Mouse (Mus musculus): ENCODE data around the gene Igf2r. TPM values are rescaled to one million over a fixed set of nuclear protein-coding genes. Genes with fewer than 3 reads are reported as not detected.

Gene Igf2r
- polyA plus RNA-seq, 1 experiment from 2014 or later: 35.1 TPM

- H3K36me3 ChIP-seq: no peaks in the 10 kb centered on the region
- 69% methylated on average over 3 of the region's 3 CpGs for WGBS
- H3K9me3 ChIP-seq: no peaks in the 10 kb centered on the region
- H3K27ac ChIP-seq: no peak overlapping the region
- H3K27me3 ChIP-seq (replicated peaks): no peaks in the 10 kb centered on the region
- no peaks in the 10 kb centered on the region for H3K4me1 ChIP-seq
- ATAC-seq (ENCODE audit: insufficient read depth, low FRiP score, low read depth): no peak
- H3K4me2 ChIP-seq: no peak overlapping the region
- H3K4me3 ChIP-seq (replicated peaks): no peak overlapping the region
- no peak overlapping the region for H3K9ac ChIP-seq
Observed at GRCm38 (mm10) chr17:12654061-12654460, 115.4 kb downstream of the Igf2r start.

- no peak overlapping the region for H3K9ac ChIP-seq
- no peak overlapping the region for H3K4me2 ChIP-seq
- no peak for ATAC-seq (ENCODE audit: insufficient read depth, low FRiP score, low read depth)
- WGBS: 87% methylated on average over 11 of the region's 11 CpGs
- H3K27me3 ChIP-seq (replicated peaks): no peaks in the 10 kb centered on the region
- H3K4me3 ChIP-seq (replicated peaks): no peak overlapping the region
- H3K27ac ChIP-seq: no peak overlapping the region
- no peaks in the 10 kb centered on the region for H3K4me1 ChIP-seq
- H3K9me3 ChIP-seq: no peaks in the 10 kb centered on the region
- H3K36me3 ChIP-seq: no peaks in the 10 kb centered on the region
Observed at GRCm38 (mm10) chr17:12652604-12653003, 116.9 kb downstream of the Igf2r start.

GRCm38 (mm10) chr17:12645461-12645860, 124.0 kb downstream of the Igf2r start:
- Histone ChIP-seq H3K4me2 (no peak overlapping the region), H3K9ac (no peak overlapping the region), H3K36me3 (no peaks in the 10 kb centered on the region), H3K27ac (no peak overlapping the region), H3K9me3 (no peaks in the 10 kb centered on the region), H3K4me1 (no peaks in the 10 kb centered on the region), H3K27me3 (replicated peaks) (no peaks in the 10 kb centered on the region), H3K4me3 (replicated peaks) (no peak overlapping the region)
- ATAC-seq (ENCODE audit: insufficient read depth, low FRiP score, low read depth): no peak
- 82% methylated on average over 5 of the region's 5 CpGs for WGBS

- no peaks in the 10 kb centered on the region for H3K4me1 ChIP-seq
- 70% methylated on average over 4 of the region's 4 CpGs for WGBS
- no peak for ATAC-seq (ENCODE audit: insufficient read depth, low FRiP score, low read depth)
Observed at GRCm38 (mm10) chr17:12641087-12641486, 128.4 kb downstream of the Igf2r start.

GRCm38 (mm10) chr17:12639585-12639984, 129.9 kb downstream of the Igf2r start:
- no peaks in the 10 kb centered on the region for H3K4me1 ChIP-seq
- H3K36me3 ChIP-seq: no peaks in the 10 kb centered on the region
- H3K9ac ChIP-seq: no peak overlapping the region
- H3K27ac ChIP-seq: no peak overlapping the region
- no peaks in the 10 kb centered on the region for H3K27me3 ChIP-seq (replicated peaks)
- no peak overlapping the region for H3K4me3 ChIP-seq (replicated peaks)
- 92% methylated on average over 3 of the region's 3 CpGs for WGBS
- no peak overlapping the region for H3K4me2 ChIP-seq
- no peaks in the 10 kb centered on the region for H3K9me3 ChIP-seq
- no peak for ATAC-seq (ENCODE audit: insufficient read depth, low FRiP score, low read depth)

More at GRCm38 (mm10) chr17:12641087-12641486, 128.4 kb downstream of the Igf2r start:
- Histone ChIP-seq H3K36me3 (no peaks in the 10 kb centered on the region), H3K9ac (no peak overlapping the region), H3K9me3 (no peaks in the 10 kb centered on the region), H3K27ac (no peak overlapping the region), H3K4me3 (replicated peaks) (no peak overlapping the region), H3K4me2 (no peak overlapping the region), H3K27me3 (replicated peaks) (no peaks in the 10 kb centered on the region)

GRCm38 (mm10) chr17:12634814-12635213, 134.7 kb downstream of the Igf2r start:
- peaks cover 8% of the 10 kb centered on the region; the same call in 1 of the 2 replicates for H3K4me1 ChIP-seq
- no peak overlapping the region for H3K9ac ChIP-seq
- H3K9me3 ChIP-seq: no peaks in the 10 kb centered on the region
- ATAC-seq (ENCODE audit: insufficient read depth, low FRiP score, low read depth): no peak
- H3K4me3 ChIP-seq (replicated peaks): no peak overlapping the region
- H3K4me2 ChIP-seq: no peak overlapping the region
- no peak overlapping the region for H3K27ac ChIP-seq
- no peaks in the 10 kb centered on the region for H3K36me3 ChIP-seq
- WGBS: 40% methylated on average over 4 of the region's 4 CpGs
- no peaks in the 10 kb centered on the region for H3K27me3 ChIP-seq (replicated peaks)

Other genes starting within 250 kb of the Igf2r start
- 0.15 TPM in 2 replicates for gene Slc22a2, start 185.5 kb downstream of the Igf2r start, polyA plus RNA-seq (2015; fragmentation: Nextera tagmentation; extraction: Ambion mirVana)
- gene Slc22a1, start 93.8 kb downstream of the Igf2r start, polyA plus RNA-seq (2015; fragmentation: Nextera tagmentation; extraction: Ambion mirVana): 0.17 and 1.1 TPM in 2 replicates
- gene Mas1, start 98.5 kb upstream of the Igf2r start, polyA plus RNA-seq (2015; fragmentation: Nextera tagmentation; extraction: Ambion mirVana): 0.82 and 1.2 TPM in 2 replicates
- gene Mrgprh, start 106.4 kb upstream of the Igf2r start, polyA plus RNA-seq (2015; fragmentation: Nextera tagmentation; extraction: Ambion mirVana): 0.06 TPM in 1 of 2 replicates, not detected in the other
- gene Pnldc1, start 140.6 kb upstream of the Igf2r start, polyA plus RNA-seq (2015; fragmentation: Nextera tagmentation; extraction: Ambion mirVana): 1.0 and 1.3 TPM in 2 replicates
- 369 and 399 TPM in 2 replicates for gene Tcp1, start 146.0 kb upstream of the Igf2r start, polyA plus RNA-seq (2015; fragmentation: Nextera tagmentation; extraction: Ambion mirVana)
- gene Mrpl18, start 146.7 kb upstream of the Igf2r start, polyA plus RNA-seq (2015; fragmentation: Nextera tagmentation; extraction: Ambion mirVana): 147 and 163 TPM in 2 replicates
- gene Acat3, start 170.9 kb upstream of the Igf2r start, polyA plus RNA-seq (2015; fragmentation: Nextera tagmentation; extraction: Ambion mirVana): 1.2 and 1.6 TPM in 2 replicates
- gene Acat2, start 191.1 kb upstream of the Igf2r start, polyA plus RNA-seq (2015; fragmentation: Nextera tagmentation; extraction: Ambion mirVana): 146 and 154 TPM in 2 replicates
- gene Wtap, start 224.5 kb upstream of the Igf2r start, polyA plus RNA-seq (2015; fragmentation: Nextera tagmentation; extraction: Ambion mirVana): 119 and 122 TPM in 2 replicates
- gene Sod2, start 237.2 kb upstream of the Igf2r start, polyA plus RNA-seq (2015; fragmentation: Nextera tagmentation; extraction: Ambion mirVana): 139 and 140 TPM in 2 replicates

Measured in stomach, embryonic 15.5 days (tissue).